Mouse (Mus musculus): Measurements from ENCODE around the gene Tmem72. TPM values are rescaled to one million over a fixed set of nuclear protein-coding genes. Genes with fewer than 3 reads are reported as not detected.
A peak's percentile ranks its signal among the peaks of the same experiment; 100 is the strongest.

The Tmem72 gene
- polyA plus RNA-seq, 1 experiment from 2014 or later = 1.5 TPM

- no peak overlapping the region for H3K9ac ChIP-seq (replicated peaks)
- H3K4me1 ChIP-seq = peaks cover 31% of the 10 kb centered on the region
- no peaks in the 10 kb centered on the region for H3K36me3 ChIP-seq
- H3K4me3 ChIP-seq (replicated peaks) = no peak overlapping the region
- 67% methylated on average over 3 of the region's 3 CpGs for WGBS
- no peak for ATAC-seq (ENCODE audit: low FRiP score)
- no peak overlapping the region for H3K4me2 ChIP-seq
- no peak overlapping the region for H3K27ac ChIP-seq (replicated peaks)
- H3K27me3 ChIP-seq (replicated peaks) = 0 out of 2 replicates have a peak, but pooled peaks cover 2% of the 10 kb centered on the region
- no peaks in the 10 kb centered on the region for H3K9me3 ChIP-seq (replicated peaks)
These were observed 49.3 kb downstream of the Tmem72 start for GRCm38 (mm10) chr6:116667382-116667781.

GRCm38 (mm10) chr6:116666892-116667291 is 49.8 kb downstream of the Tmem72 start:
- Histone ChIP-seq H3K9me3 (replicated peaks) (no peaks in the 10 kb centered on the region), H3K4me2 (no peak overlapping the region), H3K4me3 (replicated peaks) (no peak overlapping the region), H3K27ac (replicated peaks) (no peak overlapping the region), H3K27me3 (replicated peaks) (no peaks in the 10 kb centered on the region), H3K36me3 (no peaks in the 10 kb centered on the region), H3K4me1 (peaks cover 29% of the 10 kb centered on the region), H3K9ac (replicated peaks) (no peak overlapping the region)
- WGBS = 18% methylated on average over 3 of the region's 3 CpGs
- no peak for ATAC-seq (ENCODE audit: low FRiP score)

- Histone ChIP-seq H3K36me3 (no peaks in the 10 kb centered on the region), H3K4me3 (replicated peaks) (no peak overlapping the region), H3K9me3 (replicated peaks) (no peaks in the 10 kb centered on the region), H3K27me3 (replicated peaks) (no peaks in the 10 kb centered on the region), H3K9ac (replicated peaks) (no peak overlapping the region), H3K4me2 (no peak overlapping the region), H3K4me1 (peaks cover 22% of the 10 kb centered on the region), H3K27ac (replicated peaks) (no peak overlapping the region)
- no peak for ATAC-seq (ENCODE audit: low FRiP score)
- WGBS = 67% methylated on average over 12 of the region's 12 CpGs
These were observed 50.5 kb downstream of the Tmem72 start for GRCm38 (mm10) chr6:116666085-116666750.

DNA sequence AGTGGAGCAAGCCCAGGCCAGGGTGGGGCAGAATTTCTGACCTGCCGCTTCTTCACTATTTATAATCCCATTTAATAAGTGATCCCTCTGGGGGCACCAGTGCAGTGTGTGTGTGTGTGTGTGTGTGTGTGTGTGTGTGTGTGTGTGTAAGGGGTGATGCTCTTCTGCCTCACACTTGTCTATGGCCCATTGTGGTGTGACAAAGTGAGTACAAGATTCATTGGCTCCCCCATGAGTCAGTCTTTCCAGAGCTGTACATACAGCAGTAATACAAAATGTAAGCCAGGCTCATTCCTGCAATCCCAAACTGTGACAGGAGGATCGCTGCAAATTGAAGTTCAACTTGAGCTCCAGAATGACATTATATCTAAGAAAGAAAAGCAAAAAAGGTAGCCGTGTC is 51.9 kb downstream of the Tmem72 start:
- Histone ChIP-seq H3K27ac (replicated peaks) (no peak overlapping the region), H3K4me3 (replicated peaks) (no peak overlapping the region), H3K4me2 (no peak overlapping the region), H3K27me3 (replicated peaks) (no peaks in the 10 kb centered on the region), H3K36me3 (no peaks in the 10 kb centered on the region), H3K9ac (replicated peaks) (no peak overlapping the region), H3K9me3 (replicated peaks) (no peaks in the 10 kb centered on the region), H3K4me1 (peaks cover 8% of the 10 kb centered on the region)
- 73% methylated on average over 3 of the region's 3 CpGs for WGBS
- ATAC-seq (ENCODE audit: low FRiP score) = no peak

DNA sequence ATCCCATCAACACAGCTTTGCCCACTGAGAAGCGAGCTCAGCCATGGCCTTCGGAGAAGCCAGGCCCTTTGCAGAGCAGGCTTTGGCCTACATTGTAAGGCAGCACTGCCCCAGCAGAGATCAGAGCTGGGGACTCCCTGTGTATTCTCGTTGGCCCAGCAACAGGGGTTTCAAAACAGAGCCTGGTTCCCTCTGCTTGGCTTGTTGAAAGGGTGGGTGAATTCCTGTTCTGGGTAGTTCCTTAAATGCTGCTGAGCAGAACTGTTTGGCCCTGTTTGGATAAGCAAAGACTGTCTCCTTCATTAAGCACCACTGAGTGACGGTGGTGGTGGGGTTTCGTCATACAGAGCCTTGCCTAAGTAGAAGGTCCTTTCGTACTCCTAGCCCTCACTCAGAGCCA is 52.7 kb downstream of the Tmem72 start:
- no peak overlapping the region for H3K27ac ChIP-seq (replicated peaks)
- no peak for ATAC-seq (ENCODE audit: low FRiP score)
- peaks cover 3% of the 10 kb centered on the region; the same call in 1 of the 2 replicates for H3K4me1 ChIP-seq
- H3K4me2 ChIP-seq = no peak overlapping the region
- no peak overlapping the region for H3K9ac ChIP-seq (replicated peaks)
- H3K4me3 ChIP-seq (replicated peaks) = no peak overlapping the region
- no peaks in the 10 kb centered on the region for H3K27me3 ChIP-seq (replicated peaks)
- no peaks in the 10 kb centered on the region for H3K9me3 ChIP-seq (replicated peaks)
- no peaks in the 10 kb centered on the region for H3K36me3 ChIP-seq
- WGBS = 85% methylated on average over 6 of the region's 6 CpGs

- Histone ChIP-seq H3K4me1 (no peaks in the 10 kb centered on the region), H3K4me2 (no peak overlapping the region), H3K27ac (replicated peaks) (no peak overlapping the region), H3K36me3 (no peaks in the 10 kb centered on the region), H3K4me3 (replicated peaks) (no peak overlapping the region), H3K9ac (replicated peaks) (no peak overlapping the region), H3K9me3 (replicated peaks) (no peaks in the 10 kb centered on the region), H3K27me3 (replicated peaks) (no peaks in the 10 kb centered on the region)
- no peak for ATAC-seq (ENCODE audit: low FRiP score)
- 91% methylated on average over 2 of the region's 2 CpGs for WGBS
These were observed 53.3 kb downstream of the Tmem72 start for GRCm38 (mm10) chr6:116663364-116663763.

- H3K4me1 ChIP-seq = no peaks in the 10 kb centered on the region
- no peak overlapping the region for H3K4me2 ChIP-seq
- H3K4me3 ChIP-seq (replicated peaks) = no peak overlapping the region
- no peak overlapping the region for H3K27ac ChIP-seq (replicated peaks)
- WGBS = 68% methylated on average over 9 of the region's 9 CpGs
- no peak overlapping the region for H3K9ac ChIP-seq (replicated peaks)
- H3K36me3 ChIP-seq = no peaks in the 10 kb centered on the region
- no peaks in the 10 kb centered on the region for H3K27me3 ChIP-seq (replicated peaks)
- H3K9me3 ChIP-seq (replicated peaks) = no peaks in the 10 kb centered on the region
- peak; percentile 88 for ATAC-seq (ENCODE audit: low FRiP score)
These were observed 62.8 kb downstream of the Tmem72 start for GRCm38 (mm10) chr6:116653684-116654454.

DNA sequence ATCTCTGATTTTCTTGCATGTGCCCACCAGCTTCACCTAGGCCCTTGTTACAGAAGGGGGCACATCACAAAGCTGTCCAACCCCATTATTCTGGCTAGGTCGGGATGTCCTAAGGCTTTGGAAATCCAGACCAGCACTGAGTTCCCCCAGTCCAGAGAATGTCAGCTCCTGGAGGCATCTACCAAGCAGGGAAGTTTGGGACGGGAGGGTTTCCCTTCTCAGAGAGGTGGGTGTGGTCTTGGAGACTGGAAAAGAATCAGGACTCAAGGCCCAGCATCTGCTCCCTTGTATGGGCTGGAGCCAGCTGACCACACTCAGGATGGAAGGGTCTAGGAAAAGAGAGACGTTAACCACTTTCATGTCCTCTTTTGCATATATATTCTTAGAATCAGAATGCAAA is 63.5 kb downstream of the Tmem72 start:
- Histone ChIP-seq H3K27me3 (replicated peaks) (no peaks in the 10 kb centered on the region), H3K36me3 (no peaks in the 10 kb centered on the region), H3K4me3 (replicated peaks) (no peak overlapping the region), H3K27ac (replicated peaks) (no peak overlapping the region), H3K4me1 (no peaks in the 10 kb centered on the region), H3K4me2 (no peak overlapping the region), H3K9ac (replicated peaks) (no peak overlapping the region), H3K9me3 (replicated peaks) (no peaks in the 10 kb centered on the region)
- 85% methylated on average over 3 of the region's 3 CpGs for WGBS
- no peak for ATAC-seq (ENCODE audit: low FRiP score)

- no peak overlapping the region for H3K27ac ChIP-seq (replicated peaks)
- H3K9me3 ChIP-seq (replicated peaks) = no peaks in the 10 kb centered on the region
- no peak for ATAC-seq (ENCODE audit: low FRiP score)
- no peaks in the 10 kb centered on the region for H3K4me1 ChIP-seq
- no peaks in the 10 kb centered on the region for H3K27me3 ChIP-seq (replicated peaks)
- WGBS = 79% methylated on average over 20 of the region's 20 CpGs
- no peak overlapping the region for H3K4me3 ChIP-seq (replicated peaks)
- no peaks in the 10 kb centered on the region for H3K36me3 ChIP-seq
- H3K4me2 ChIP-seq = 0 out of 2 replicates have a peak overlapping the region, but pooled peaks have one; percentile 6
- H3K9ac ChIP-seq (replicated peaks) = 0 out of 2 replicates have a peak overlapping the region, but pooled peaks have one; percentile 5
These were observed 65.1 kb downstream of the Tmem72 start for GRCm38 (mm10) chr6:116651437-116652118.

GRCm38 (mm10) chr6:116650406-116650805 is 66.3 kb downstream of the Tmem72 start, which contains the start of gene Depp1:
Gene Depp1 (plus strand): TSS chr6:116650609.
- H3K9ac ChIP-seq (replicated peaks) = no peak within 1 kb of the TSS
- no peaks in the 10 kb centered on the region for H3K27me3 ChIP-seq (replicated peaks)
- H3K27ac ChIP-seq (replicated peaks) = no peak within 1 kb of the TSS
- H3K4me3 ChIP-seq (replicated peaks) = no peak within 1 kb of the TSS
- no peak for ATAC-seq (ENCODE audit: low FRiP score)
- no peaks in the 10 kb centered on the region for H3K9me3 ChIP-seq (replicated peaks)
- 36% methylated on average over 6 of the region's 6 CpGs for WGBS
- H3K4me1 ChIP-seq = no peaks in the 10 kb centered on the region
- H3K36me3 ChIP-seq = no peaks in the 10 kb centered on the region
- H3K4me2 ChIP-seq = 0 out of 2 replicates have a peak within 1 kb of the TSS, but pooled peaks have one; percentile 6

GRCm38 (mm10) chr6:116649811-116650210 is 66.9 kb downstream of the Tmem72 start:
- H3K27ac ChIP-seq (replicated peaks) = no peak overlapping the region
- H3K4me3 ChIP-seq (replicated peaks) = no peak overlapping the region
- ATAC-seq (ENCODE audit: low FRiP score) = no peak
- H3K36me3 ChIP-seq = no peaks in the 10 kb centered on the region
- H3K9ac ChIP-seq (replicated peaks) = no peak overlapping the region
- 90% methylated on average over 7 of the region's 7 CpGs for WGBS
- no peaks in the 10 kb centered on the region for H3K9me3 ChIP-seq (replicated peaks)
- no peaks in the 10 kb centered on the region for H3K27me3 ChIP-seq (replicated peaks)
- H3K4me2 ChIP-seq = no peak overlapping the region
- no peaks in the 10 kb centered on the region for H3K4me1 ChIP-seq

All from neural tube, embryonic 15.5 days (tissue).